Mouse (Mus musculus): ENCODE data around the gene Btnl1. TPM values are rescaled to one million over a fixed set of nuclear protein-coding genes. Genes with fewer than 3 reads are reported as not detected.

Btnl1 gene
- polyA plus RNA-seq, 1 experiment from 2014 or later, result 0.04 TPM

- 63% methylated on average over 3 of the region's 3 CpGs for WGBS
- DNase-seq (ENCODE audit: low spot score) (no peak), ATAC-seq (ENCODE audit: low FRiP score, low TSS enrichment) (no peak)
- Histone ChIP-seq H3K36me3 (ENCODE audit: control insufficient read depth, insufficient read depth, low read length) (no peaks in the 10 kb centered on the region), H3K27ac (replicated peaks) (no peak overlapping the region), H3K9ac (ENCODE audit: low read length) (no peak overlapping the region), H3K4me1 (replicated peaks; ENCODE audit: control insufficient read depth, insufficient read depth) (no peaks in the 10 kb centered on the region), H3K4me2 (replicated peaks; ENCODE audit: low read depth) (no peak overlapping the region), H3K9me3 (ENCODE audit: control insufficient read depth, low read length) (no peaks in the 10 kb centered on the region), H3K27me3 (ENCODE audit: control insufficient read depth, insufficient read depth, low read length) (no peaks in the 10 kb centered on the region), H3K4me3 (ENCODE audit: low read depth, low read length) (no peak overlapping the region)
- TF ChIP-seq EP300 (optimal IDR thresholded peaks at IDR 0.05) (no peak), CTCF (IDR thresholded peaks at IDR 0.05; ENCODE audit: low read depth) (no peak)
Observed at GRCm38 (mm10) chr17:34346041-34346440, 30.9 kb upstream of the Btnl1 start.

GRCm38 (mm10) chr17:34347606-34348308 is 29.2 kb upstream of the Btnl1 start:
- Histone ChIP-seq H3K4me1 (replicated peaks; ENCODE audit: control insufficient read depth, insufficient read depth) (no peaks in the 10 kb centered on the region), H3K4me2 (replicated peaks; ENCODE audit: low read depth) (no peak overlapping the region), H3K27ac (replicated peaks) (no peak overlapping the region), H3K9ac (ENCODE audit: low read length) (no peak overlapping the region), H3K4me3 (ENCODE audit: low read depth, low read length) (no peak overlapping the region), H3K9me3 (ENCODE audit: control insufficient read depth, low read length) (no peaks in the 10 kb centered on the region), H3K27me3 (ENCODE audit: control insufficient read depth, insufficient read depth, low read length) (no peaks in the 10 kb centered on the region), H3K36me3 (ENCODE audit: control insufficient read depth, insufficient read depth, low read length) (no peaks in the 10 kb centered on the region)
- TF ChIP-seq CTCF (IDR thresholded peaks at IDR 0.05; ENCODE audit: low read depth) (no peak), EP300 (optimal IDR thresholded peaks at IDR 0.05) (no peak)
- WGBS, result 56% methylated on average over 6 of the region's 6 CpGs
- ATAC-seq (ENCODE audit: low FRiP score, low TSS enrichment), result no peak
- DNase-seq (ENCODE audit: low spot score), result peak; percentile 23

DNA sequence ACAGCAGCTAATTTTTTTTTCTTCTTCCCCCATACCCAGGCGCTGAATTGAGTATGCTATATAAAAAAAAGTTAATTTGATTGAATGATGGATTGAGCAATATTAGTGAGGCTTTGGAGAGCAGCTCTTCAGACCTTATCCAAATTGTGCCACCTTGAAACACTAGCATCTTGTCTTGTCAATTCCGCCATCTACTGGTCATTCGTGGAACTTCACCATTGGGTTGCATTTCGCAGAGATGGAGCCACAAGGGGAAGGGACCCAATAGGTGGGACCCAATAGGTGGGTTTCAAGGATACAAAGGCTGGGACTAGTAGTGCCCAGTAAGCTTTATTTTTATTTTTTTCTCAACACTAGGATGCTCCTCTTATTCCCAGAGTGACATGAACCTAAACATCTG is 27.5 kb upstream of the Btnl1 start:
- Histone ChIP-seq H3K27me3 (ENCODE audit: control insufficient read depth, insufficient read depth, low read length) (no peaks in the 10 kb centered on the region), H3K9me3 (ENCODE audit: control insufficient read depth, low read length) (no peaks in the 10 kb centered on the region), H3K4me2 (replicated peaks; ENCODE audit: low read depth) (no peak overlapping the region), H3K36me3 (ENCODE audit: control insufficient read depth, insufficient read depth, low read length) (no peaks in the 10 kb centered on the region), H3K4me3 (ENCODE audit: low read depth, low read length) (no peak overlapping the region), H3K27ac (replicated peaks) (no peak overlapping the region), H3K9ac (ENCODE audit: low read length) (no peak overlapping the region), H3K4me1 (replicated peaks; ENCODE audit: control insufficient read depth, insufficient read depth) (no peaks in the 10 kb centered on the region)
- WGBS, result 6% methylated on average over 4 of the region's 4 CpGs
- no peak for ATAC-seq (ENCODE audit: low FRiP score, low TSS enrichment)
- TF ChIP-seq CTCF (IDR thresholded peaks at IDR 0.05; ENCODE audit: low read depth) (peak; percentile 92), EP300 (optimal IDR thresholded peaks at IDR 0.05) (no peak)
- peak; percentile 65 for DNase-seq (ENCODE audit: low spot score)

GRCm38 (mm10) chr17:34354539-34354938 is 22.4 kb upstream of the Btnl1 start, which contains the start of gene Btnl2:
Btnl2 (plus strand) TSS chr17:34354822.
- H3K36me3 ChIP-seq (ENCODE audit: control insufficient read depth, insufficient read depth, low read length), result no peaks in the 10 kb centered on the region
- no peak within 1 kb of the TSS for H3K27ac ChIP-seq (replicated peaks)
- H3K4me1 ChIP-seq (replicated peaks; ENCODE audit: control insufficient read depth, insufficient read depth), result no peaks in the 10 kb centered on the region
- no peaks in the 10 kb centered on the region for H3K27me3 ChIP-seq (ENCODE audit: control insufficient read depth, insufficient read depth, low read length)
- no peak for DNase-seq (ENCODE audit: low spot score)
- no peak within 1 kb of the TSS for H3K4me2 ChIP-seq (replicated peaks; ENCODE audit: low read depth)
- TF ChIP-seq CTCF (IDR thresholded peaks at IDR 0.05; ENCODE audit: low read depth), result no peak
- no peak for TF ChIP-seq EP300 (optimal IDR thresholded peaks at IDR 0.05)
- H3K9ac ChIP-seq (ENCODE audit: low read length), result no peak within 1 kb of the TSS
- 80% methylated on average over 5 of the region's 5 CpGs for WGBS
- no peaks in the 10 kb centered on the region for H3K9me3 ChIP-seq (ENCODE audit: control insufficient read depth, low read length)
- H3K4me3 ChIP-seq (ENCODE audit: low read depth, low read length), result no peak within 1 kb of the TSS
- ATAC-seq (ENCODE audit: low FRiP score, low TSS enrichment), result no peak

DNA sequence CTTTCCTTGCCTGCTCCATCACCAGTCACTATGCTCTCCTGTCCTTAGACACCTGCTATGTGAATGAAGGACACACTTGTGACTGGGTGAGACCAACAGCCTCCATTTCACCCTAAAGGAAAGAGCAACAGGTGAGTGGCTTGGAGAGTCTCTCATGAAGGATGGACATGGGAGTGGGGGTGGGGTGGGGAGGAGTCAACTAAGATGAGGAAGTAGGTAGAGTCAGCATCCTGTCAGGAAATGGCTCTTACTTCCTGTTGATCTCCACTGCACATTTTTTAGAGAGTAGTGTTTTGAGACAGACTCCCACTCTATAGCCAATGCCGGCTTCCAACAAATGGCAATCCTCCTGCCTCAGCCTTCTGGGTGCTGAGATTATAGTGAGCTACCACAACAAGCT is 22.0 kb upstream of the Btnl1 start:
- H3K9me3 ChIP-seq (ENCODE audit: control insufficient read depth, low read length), result no peaks in the 10 kb centered on the region
- no peak overlapping the region for H3K27ac ChIP-seq (replicated peaks)
- TF ChIP-seq CTCF (IDR thresholded peaks at IDR 0.05; ENCODE audit: low read depth) (no peak), EP300 (optimal IDR thresholded peaks at IDR 0.05) (no peak)
- no peaks in the 10 kb centered on the region for H3K27me3 ChIP-seq (ENCODE audit: control insufficient read depth, insufficient read depth, low read length)
- DNase-seq (ENCODE audit: low spot score), result no peak
- H3K36me3 ChIP-seq (ENCODE audit: control insufficient read depth, insufficient read depth, low read length), result no peaks in the 10 kb centered on the region
- no peaks in the 10 kb centered on the region for H3K4me1 ChIP-seq (replicated peaks; ENCODE audit: control insufficient read depth, insufficient read depth)
- no peak overlapping the region for H3K4me2 ChIP-seq (replicated peaks; ENCODE audit: low read depth)
- 88% methylated on average over 1 of the region's 1 CpGs for WGBS
- no peak overlapping the region for H3K9ac ChIP-seq (ENCODE audit: low read length)
- no peak for ATAC-seq (ENCODE audit: low FRiP score, low TSS enrichment)
- H3K4me3 ChIP-seq (ENCODE audit: low read depth, low read length), result no peak overlapping the region

GRCm38 (mm10) chr17:34362954-34363546 is 13.9 kb upstream of the Btnl1 start:
- no peak for TF ChIP-seq EP300 (optimal IDR thresholded peaks at IDR 0.05)
- no peak for TF ChIP-seq CTCF (IDR thresholded peaks at IDR 0.05; ENCODE audit: low read depth)
- Histone ChIP-seq H3K9me3 (ENCODE audit: control insufficient read depth, low read length) (no peaks in the 10 kb centered on the region), H3K9ac (ENCODE audit: low read length) (no peak overlapping the region), H3K36me3 (ENCODE audit: control insufficient read depth, insufficient read depth, low read length) (no peaks in the 10 kb centered on the region), H3K4me2 (replicated peaks; ENCODE audit: low read depth) (no peak overlapping the region), H3K27ac (replicated peaks) (no peak overlapping the region), H3K4me3 (ENCODE audit: low read depth, low read length) (no peak overlapping the region), H3K4me1 (replicated peaks; ENCODE audit: control insufficient read depth, insufficient read depth) (no peaks in the 10 kb centered on the region), H3K27me3 (ENCODE audit: control insufficient read depth, insufficient read depth, low read length) (no peaks in the 10 kb centered on the region)
- ATAC-seq (ENCODE audit: low FRiP score, low TSS enrichment) (no peak), DNase-seq (ENCODE audit: low spot score) (no peak)
- 78% methylated on average over 15 of the region's 15 CpGs for WGBS

All from stomach, postnatal 0 days (tissue).